Mouse (Mus musculus) erythroblast, embryonic 14.5 days (primary cell): ENCODE results near the gene Hydin. TPM values are rescaled to one million over a fixed set of nuclear protein-coding genes. Genes with fewer than 3 reads are reported as not detected.

Experiments
- H3K27me3 ChIP-seq: 2 replicates; pipeline ENCODE4 v1.6.1; 2012; ENCODE audit warnings: inconsistent platforms; ENCODE audit not compliant: control insufficient read depth
- H3K36me3 ChIP-seq: 2 replicates; pipeline ENCODE4 v1.6.1; 2012; ENCODE audit warnings: mild to moderate bottlenecking, inconsistent platforms; ENCODE audit not compliant: control insufficient read depth
- H3K4me1 ChIP-seq: 2 replicates; pipeline ENCODE4 v1.6.1; 2012; ENCODE audit warnings: inconsistent platforms; ENCODE audit not compliant: control insufficient read depth
- H3K4me3 ChIP-seq: replicated peaks from 2 replicates; pipeline ENCODE3; 2012; ENCODE audit warnings: moderate library complexity, mild to moderate bottlenecking, inconsistent platforms
- H3K9me3 ChIP-seq: 2 replicates; pipeline ENCODE4 v1.6.1; 2012; ENCODE audit warnings: low read length, inconsistent platforms, mixed read lengths; ENCODE audit not compliant: control insufficient read depth
- GATA1 ChIP-seq: IDR thresholded peaks from 2 replicates; pipeline ENCODE4 v1.6.1; 2012; ENCODE audit warnings: low read length, inconsistent platforms, mixed read lengths
- TAL1 ChIP-seq: IDR thresholded peaks from 3 replicates; pipeline ENCODE4 v1.6.1; 2012; ENCODE audit warnings: low read length, inconsistent platforms, mixed read lengths
- polyA plus RNA-seq: library from polyadenylated mRNA; stranded (reverse); fragments of >175 nt; gene quantifications from 2 replicates; pipeline ENCODE4 v1.2.3, GENCODE M21; 2012

Hydin gene
- polyA plus RNA-seq, 1 experiment, result under 0.01 TPM

- no peaks in the 10 kb centered on the region for H3K4me1 ChIP-seq
- no peaks in the 10 kb centered on the region for H3K27me3 ChIP-seq
- H3K36me3 ChIP-seq, result no peaks in the 10 kb centered on the region
- no peaks in the 10 kb centered on the region for H3K9me3 ChIP-seq
- no peak for TF ChIP-seq GATA1
- TF ChIP-seq TAL1, result no peak
- H3K4me3 ChIP-seq, result no peak overlapping the region
These were observed 12.8 kb upstream of the Hydin start for GRCm38 (mm10) chr8:110253986-110254385.

- TF ChIP-seq GATA1 (no peak), TAL1 (no peak)
- no peak overlapping the region for H3K4me3 ChIP-seq
- H3K9me3 ChIP-seq, result no peaks in the 10 kb centered on the region
- H3K27me3 ChIP-seq, result 0 out of 2 replicates have a peak, but pooled peaks cover 2% of the 10 kb centered on the region
- no peaks in the 10 kb centered on the region for H3K36me3 ChIP-seq
- H3K4me1 ChIP-seq, result no peaks in the 10 kb centered on the region
These were observed 926 bp upstream of the Hydin start for GRCm38 (mm10) chr8:110265796-110266305.

- Histone ChIP-seq H3K4me3 (no peak overlapping the region), H3K36me3 (no peaks in the 10 kb centered on the region), H3K4me1 (no peaks in the 10 kb centered on the region), H3K27me3 (0 out of 2 replicates have a peak, but pooled peaks cover 2% of the 10 kb centered on the region), H3K9me3 (no peaks in the 10 kb centered on the region)
- no peak for TF ChIP-seq GATA1
- TF ChIP-seq TAL1, result no peak
These were observed 491 bp downstream of the Hydin start for GRCm38 (mm10) chr8:110267268-110267667.

- Histone ChIP-seq H3K27me3 (0 out of 2 replicates have a peak, but pooled peaks cover 2% of the 10 kb centered on the region), H3K36me3 (no peaks in the 10 kb centered on the region), H3K9me3 (no peaks in the 10 kb centered on the region), H3K4me1 (no peaks in the 10 kb centered on the region), H3K4me3 (no peak overlapping the region)
- TF ChIP-seq GATA1 (no peak), TAL1 (no peak)
These were observed 3.9 kb downstream of the Hydin start for GRCm38 (mm10) chr8:110270659-110271058.

- Histone ChIP-seq H3K4me1 (no peaks in the 10 kb centered on the region), H3K36me3 (no peaks in the 10 kb centered on the region), H3K4me3 (no peak overlapping the region), H3K9me3 (peaks cover under 1% of the 10 kb centered on the region), H3K27me3 (no peaks in the 10 kb centered on the region)
- TF ChIP-seq TAL1 (no peak), GATA1 (no peak)
These were observed 6.6 kb downstream of the Hydin start for GRCm38 (mm10) chr8:110273394-110273793.

- Histone ChIP-seq H3K9me3 (peaks cover 2% of the 10 kb centered on the region), H3K4me3 (no peak overlapping the region), H3K4me1 (no peaks in the 10 kb centered on the region), H3K27me3 (no peaks in the 10 kb centered on the region), H3K36me3 (no peaks in the 10 kb centered on the region)
- TF ChIP-seq TAL1 (no peak), GATA1 (no peak)
These were observed 8.9 kb downstream of the Hydin start for GRCm38 (mm10) chr8:110275465-110276258.

GRCm38 (mm10) chr8:110276259-110276560 is 9.4 kb downstream of the Hydin start:
- Histone ChIP-seq H3K4me3 (no peak overlapping the region), H3K27me3 (no peaks in the 10 kb centered on the region), H3K9me3 (peaks cover 2% of the 10 kb centered on the region), H3K4me1 (no peaks in the 10 kb centered on the region), H3K36me3 (no peaks in the 10 kb centered on the region)
- TF ChIP-seq TAL1, result no peak

GRCm38 (mm10) chr8:110312715-110313114 is 45.9 kb downstream of the Hydin start:
- TF ChIP-seq GATA1, result no peak
- no peak for TF ChIP-seq TAL1
- H3K36me3 ChIP-seq, result no peaks in the 10 kb centered on the region
- H3K4me1 ChIP-seq, result peaks cover 3% of the 10 kb centered on the region; the same call in 1 of the 2 replicates
- H3K9me3 ChIP-seq, result no peaks in the 10 kb centered on the region; the same call in 1 of the 2 replicates
- H3K27me3 ChIP-seq, result no peaks in the 10 kb centered on the region
- H3K4me3 ChIP-seq, result no peak overlapping the region

GRCm38 (mm10) chr8:110315826-110316225 is 49.0 kb downstream of the Hydin start:
- Histone ChIP-seq H3K9me3 (no peaks in the 10 kb centered on the region), H3K27me3 (no peaks in the 10 kb centered on the region), H3K4me3 (no peak overlapping the region), H3K4me1 (peaks cover 3% of the 10 kb centered on the region; the same call in 1 of the 2 replicates), H3K36me3 (no peaks in the 10 kb centered on the region)
- TF ChIP-seq GATA1, result no peak
- TF ChIP-seq TAL1, result no peak

- no peak for TF ChIP-seq GATA1
- no peak for TF ChIP-seq TAL1
- no peaks in the 10 kb centered on the region for H3K36me3 ChIP-seq
- no peaks in the 10 kb centered on the region for H3K4me1 ChIP-seq
- H3K9me3 ChIP-seq, result no peaks in the 10 kb centered on the region
- no peaks in the 10 kb centered on the region for H3K27me3 ChIP-seq
- H3K4me3 ChIP-seq, result no peak overlapping the region
These were observed 52.8 kb downstream of the Hydin start for GRCm38 (mm10) chr8:110319586-110319985.
